Mouse (Mus musculus) urinary bladder, adult 18-20 months (tissue): ENCODE data around the gene Tnf.

ENCODE experiments used
- DNase-seq, 2 experiments: peaks; one replicate each; pipeline ENCODE4 v3.0.0; 2022; ENCODE audit warnings: low spot score in 2 of 2, mixed read lengths in 2 of 2

The Tnf gene

DNA sequence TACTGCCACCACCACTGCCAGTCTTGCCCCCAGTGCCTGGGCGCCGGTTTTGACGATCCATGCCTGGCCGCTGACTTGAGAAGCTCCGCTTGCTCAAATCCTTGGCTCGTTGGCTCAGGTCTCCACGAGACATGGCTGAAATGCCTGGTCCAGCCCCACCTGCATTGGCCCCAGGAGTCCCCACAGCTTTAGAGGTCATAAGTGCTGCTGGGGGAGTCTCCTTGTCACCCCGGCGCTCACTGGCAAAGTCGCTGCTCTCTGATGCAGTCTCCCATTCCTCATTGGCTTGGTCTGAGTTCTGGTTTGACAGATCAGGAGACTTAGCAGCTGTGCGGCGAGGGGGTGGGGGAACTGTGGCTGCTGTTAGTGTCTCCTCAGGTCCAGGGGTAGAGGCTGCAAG is 46.4 kb downstream of the Tnf start:
- DNase-seq, result no peak

DNA sequence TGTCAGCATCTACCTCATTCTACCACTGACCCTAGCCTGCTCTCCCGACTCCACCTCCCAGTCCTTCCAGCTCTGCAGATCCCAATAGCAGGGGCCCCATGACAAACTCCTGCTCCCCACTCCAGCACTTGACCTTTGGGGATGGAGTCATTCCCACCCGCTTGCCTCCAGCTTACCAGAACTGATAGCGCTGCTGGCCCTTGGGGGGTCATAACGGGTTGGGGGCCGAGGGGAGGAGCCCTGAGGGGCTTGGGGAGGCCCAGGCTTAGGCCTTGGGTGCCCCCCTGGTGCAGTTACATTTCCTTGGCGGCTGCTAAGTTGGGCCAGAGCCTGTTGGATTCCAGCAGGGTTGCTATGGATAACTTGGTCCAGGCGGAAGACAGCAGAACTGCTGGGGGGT is 47.2 kb downstream of the Tnf start:
- no peak for DNase-seq

GRCm38 (mm10) chr17:35153931-35154330 is 47.9 kb downstream of the Tnf start:
- DNase-seq, result no peak

- no peak for DNase-seq
Observed at GRCm38 (mm10) chr17:35153077-35153476, 48.7 kb downstream of the Tnf start.

DNA sequence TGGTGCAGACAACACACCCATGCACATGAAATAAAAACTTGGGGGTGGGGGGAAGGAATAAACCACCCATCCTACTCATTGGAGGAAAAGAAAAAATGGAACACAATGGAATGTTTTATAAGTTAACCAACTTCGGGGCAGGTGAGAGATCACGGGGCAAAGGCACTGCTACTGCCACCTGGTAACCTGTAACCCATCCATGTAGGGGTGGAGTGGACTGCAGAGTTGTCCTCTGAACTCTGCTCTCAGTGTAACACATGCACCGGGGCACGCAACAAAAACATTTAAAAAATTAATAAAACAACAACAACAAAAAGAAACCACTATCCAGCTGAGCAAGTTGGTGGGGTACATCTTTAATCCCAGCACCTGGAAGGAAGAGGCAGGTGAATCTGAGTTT is 49.7 kb downstream of the Tnf start:
- no peak for DNase-seq
